Mouse (Mus musculus) midbrain, embryonic 11.5 days (tissue): ENCODE data around the gene Ube2l6. TPM values are rescaled to one million over a fixed set of nuclear protein-coding genes. Genes with fewer than 3 reads are reported as not detected.
A peak's percentile ranks its signal among the peaks of the same experiment; 100 is the strongest.
"Not testable (repeated sequence)": the region's sequence is repeated elsewhere in the genome, so short reads cannot be mapped to it uniquely, and the experiment has no call there.

ENCODE experiments used
- ATAC-seq: fragments of 200-750 bp; cut with Nextera tagmentation; 2 replicates; pipeline ENCODE4 v1.8.0; 2017; ENCODE audit warnings: moderate TSS enrichment, moderate library complexity; ENCODE audit not compliant: low FRiP score
- DNase-seq: peaks from one replicate; pipeline ENCODE4 v3.0.0; 2015; ENCODE audit warnings: low spot score; ENCODE audit errors: missing footprints
- H3K27ac ChIP-seq: fragments of 300-500 bp; sonication (generic); 2 replicates; pipeline ENCODE4 v1.5.1; 2014; ENCODE audit warnings: low read depth, low read length
- H3K27me3 ChIP-seq: fragments of 300-500 bp; sonication (generic); 2 replicates; pipeline ENCODE4 v1.6.1; 2014; ENCODE audit warnings: mild to moderate bottlenecking, low read length, moderate library complexity, mixed read lengths; ENCODE audit not compliant: control insufficient read depth, insufficient read depth
- H3K36me3 ChIP-seq: fragments of 300-500 bp; sonication (generic); 2 replicates; pipeline ENCODE4 v1.6.1; 2014; ENCODE audit warnings: mild to moderate bottlenecking, low read length, moderate library complexity, mixed read lengths; ENCODE audit not compliant: control insufficient read depth, insufficient read depth
- H3K4me1 ChIP-seq: fragments of 300-500 bp; sonication (generic); 2 replicates; pipeline ENCODE4 v1.6.1; 2014; ENCODE audit warnings: low read length; ENCODE audit not compliant: control insufficient read depth, insufficient read depth
- H3K4me2 ChIP-seq: fragments of 300-500 bp; sonication (generic); 2 replicates; pipeline ENCODE4 v1.6.1; 2014; ENCODE audit warnings: mild to moderate bottlenecking, moderate library complexity
- H3K4me3 ChIP-seq: fragments of 300-500 bp; sonication (generic); 2 replicates; pipeline ENCODE4 v1.5.1; 2014; ENCODE audit warnings: low read depth, low read length
- H3K9ac ChIP-seq: fragments of 300-500 bp; sonication (generic); 2 replicates; pipeline ENCODE4 v1.6.1; 2014; ENCODE audit warnings: low read length
- H3K9me3 ChIP-seq: fragments of 300-500 bp; sonication (generic); 2 replicates; pipeline ENCODE4 v1.6.1; 2016; ENCODE audit warnings: low read length; ENCODE audit not compliant: control insufficient read depth
- WGBS: fragments of 180-500 bp; shearing (Covaris S2); extraction: QIAGEN DNeasy Blood & Tissue Kit; methylation state at CpG from one replicate; pipeline ENCODE4 v1.1.7; 2014; 5-methylcytosine and 5-hydroxymethylcytosine counted together
- polyA plus RNA-seq: library from polyadenylated mRNA; unstranded; fragments of >200 nt; fragmentation: Nextera tagmentation; extraction: Ambion mirVana; gene quantifications from 2 replicates; pipeline ENCODE4 v1.2.1, GENCODE M21; 2014

The Ube2l6 gene
- polyA plus RNA-seq, 1 experiment from 2014 or later, result 39.5 TPM

DNA sequence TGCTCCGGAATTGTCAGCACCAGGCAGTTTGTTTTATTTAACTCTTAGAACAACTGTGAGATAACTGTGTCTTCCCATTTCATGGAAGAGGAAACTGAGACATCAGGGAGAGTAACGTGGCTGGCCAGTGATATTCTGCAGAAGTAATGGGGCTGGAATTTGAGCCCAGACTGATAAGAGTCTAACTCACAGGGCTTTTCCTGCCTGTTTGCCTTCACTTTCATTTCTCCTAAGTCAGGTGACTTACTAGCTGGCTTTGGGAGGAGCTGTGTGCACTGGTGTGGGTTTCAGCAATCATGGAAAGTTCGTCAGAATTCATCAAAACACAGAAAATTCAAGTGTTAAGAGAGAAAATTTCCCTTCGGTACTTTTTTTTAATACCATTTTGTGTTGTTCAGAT lies 1.7 kb downstream of the Ube2l6 start:
- Histone ChIP-seq H3K27me3 (no peaks in the 10 kb centered on the region), H3K4me1 (peaks cover 2% of the 10 kb centered on the region; the same call in 1 of the 2 replicates), H3K4me3 (no peak overlapping the region), H3K9me3 (no peaks in the 10 kb centered on the region), H3K27ac (no peak overlapping the region), H3K4me2 (no peak overlapping the region), H3K36me3 (no peaks in the 10 kb centered on the region), H3K9ac (no peak overlapping the region)
- ATAC-seq (no peak), DNase-seq (peak; percentile 17)
- WGBS, result 86% methylated on average over 4 of the region's 4 CpGs

DNA sequence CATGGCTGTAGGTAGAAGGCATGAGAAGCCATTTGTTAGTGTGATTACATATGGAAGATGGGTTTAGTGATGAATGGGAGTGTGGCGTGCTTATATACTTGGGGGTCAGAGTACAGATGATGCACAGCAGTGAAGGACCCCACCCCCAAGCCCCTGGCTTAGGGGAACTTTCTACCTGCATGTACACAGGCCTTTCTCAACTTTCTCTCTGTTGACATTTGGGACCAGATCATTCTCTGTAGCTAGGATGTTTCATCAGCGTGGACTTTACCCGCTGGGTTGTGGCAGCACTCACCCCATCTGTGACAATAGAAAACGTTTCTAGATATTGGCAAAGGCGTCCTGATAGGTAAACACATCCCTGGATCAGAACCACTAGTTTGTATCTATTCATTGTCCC lies 2.6 kb downstream of the Ube2l6 start:
- H3K4me1 ChIP-seq, H3K27me3 ChIP-seq, ATAC-seq, H3K9ac ChIP-seq, H3K9me3 ChIP-seq, H3K4me3 ChIP-seq, H3K4me2 ChIP-seq, H3K27ac ChIP-seq, H3K36me3 ChIP-seq: not testable (repeated sequence)
- WGBS, result 79% methylated on average over 5 of the region's 5 CpGs
- DNase-seq, result peak; percentile 26

DNA sequence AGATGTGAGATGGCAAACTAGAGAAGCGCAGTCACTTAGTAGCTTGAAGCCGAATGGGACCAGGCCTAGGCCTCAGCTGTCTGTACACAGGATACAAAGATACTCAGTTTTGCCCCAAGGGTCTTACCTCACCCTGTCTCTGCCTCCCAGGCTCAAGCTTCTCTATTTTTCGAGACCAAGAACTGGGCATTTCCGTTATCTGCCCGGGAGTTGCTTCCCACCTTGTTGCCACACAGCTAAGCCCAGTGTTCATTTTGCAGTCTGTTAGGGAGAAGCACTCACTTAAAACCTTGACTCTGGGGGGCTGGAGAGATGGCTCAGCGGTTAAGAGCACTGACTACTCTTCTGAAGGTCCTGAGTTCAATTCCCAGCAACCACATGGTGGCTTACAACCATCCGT lies 5.3 kb downstream of the Ube2l6 start:
- DNase-seq (peak; percentile 54), ATAC-seq (no peak)
- Histone ChIP-seq H3K27ac (no peak overlapping the region), H3K9ac (no peak overlapping the region), H3K36me3 (no peaks in the 10 kb centered on the region), H3K9me3 (no peaks in the 10 kb centered on the region), H3K27me3 (no peaks in the 10 kb centered on the region), H3K4me2 (no peak overlapping the region), H3K4me3 (no peak overlapping the region), H3K4me1 (peaks cover 2% of the 10 kb centered on the region; the same call in 1 of the 2 replicates)
- 90% methylated on average over 7 of the region's 7 CpGs for WGBS

DNA sequence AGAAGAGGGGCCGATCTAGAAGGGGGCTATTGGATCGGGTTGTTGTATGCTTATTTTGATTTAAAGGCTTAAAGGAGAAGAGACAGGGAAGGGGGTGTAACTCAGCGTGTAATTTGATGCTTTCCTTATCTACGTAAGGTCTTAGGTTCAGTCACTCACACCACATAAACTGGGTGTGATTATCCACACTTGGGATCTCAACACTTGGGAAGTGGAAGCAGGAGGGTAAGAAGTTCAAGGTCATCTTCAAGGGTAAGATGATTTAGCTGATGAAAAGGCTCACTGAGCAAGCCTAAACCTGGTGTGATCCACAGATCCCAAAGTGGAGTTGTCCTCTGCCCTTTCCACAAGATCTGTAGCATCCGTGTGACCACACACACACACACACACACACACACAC lies 7.9 kb downstream of the Ube2l6 start:
- no peaks in the 10 kb centered on the region for H3K9me3 ChIP-seq
- H3K4me2 ChIP-seq, result no peak overlapping the region
- no peak overlapping the region for H3K9ac ChIP-seq
- H3K27ac ChIP-seq, result no peak overlapping the region
- no peaks in the 10 kb centered on the region for H3K36me3 ChIP-seq
- 75% methylated on average over 5 of the region's 5 CpGs for WGBS
- no peaks in the 10 kb centered on the region for H3K27me3 ChIP-seq
- no peak for ATAC-seq
- DNase-seq, result no peak
- H3K4me3 ChIP-seq, result no peak overlapping the region
- peaks cover 4% of the 10 kb centered on the region; the same call in 1 of the 2 replicates for H3K4me1 ChIP-seq

DNA sequence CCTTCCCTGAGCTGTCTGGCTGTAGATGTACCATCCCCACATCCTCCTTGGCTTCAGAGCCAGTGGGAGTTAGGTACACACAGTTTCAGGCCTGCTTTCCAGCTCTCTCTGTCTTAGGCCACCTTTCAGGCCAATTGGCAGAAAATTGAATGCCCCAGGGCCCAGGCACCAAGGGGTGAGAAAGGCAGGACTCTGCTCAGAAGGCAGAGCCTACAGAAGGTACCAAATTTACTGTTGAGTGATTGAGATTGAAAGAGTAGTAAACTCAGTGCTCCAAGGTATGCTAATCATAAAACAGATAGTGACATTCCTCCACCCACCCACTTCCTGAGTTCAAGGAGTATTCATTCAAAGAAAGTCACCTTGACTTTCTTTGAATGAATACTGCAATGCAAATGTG lies 10.7 kb downstream of the Ube2l6 start:
- Histone ChIP-seq H3K9ac (no peak overlapping the region), H3K27ac (no peak overlapping the region), H3K4me2 (no peak overlapping the region), H3K27me3 (no peaks in the 10 kb centered on the region), H3K4me3 (no peak overlapping the region), H3K4me1 (peaks cover 4% of the 10 kb centered on the region; the same call in 1 of the 2 replicates), H3K9me3 (no peaks in the 10 kb centered on the region), H3K36me3 (no peaks in the 10 kb centered on the region)
- no peak for ATAC-seq
- peak; percentile 23 for DNase-seq

DNA sequence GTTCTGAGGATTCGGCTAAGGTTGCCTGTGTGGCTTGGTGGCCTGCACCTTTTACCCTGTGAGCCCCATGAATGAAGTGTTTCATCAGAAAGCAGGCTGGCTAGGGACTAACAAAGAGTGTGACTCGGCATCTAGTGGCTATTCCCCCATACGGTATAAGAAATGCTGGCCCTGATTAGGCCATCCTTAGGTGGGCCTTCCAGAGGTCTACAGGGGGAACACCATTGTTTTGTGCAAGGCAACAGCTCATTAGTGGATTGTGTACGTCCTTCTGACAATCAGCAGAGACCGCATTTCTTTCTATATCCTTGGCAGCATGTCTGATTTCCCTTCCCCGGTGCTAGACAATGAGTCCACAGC lies 11.9 kb downstream of the Ube2l6 start:
- 77% methylated on average over 6 of the region's 6 CpGs for WGBS
- H3K36me3 ChIP-seq, result no peaks in the 10 kb centered on the region
- peak; percentile 19; the same call in 1 of the 2 replicates for ATAC-seq
- H3K4me1 ChIP-seq, result peaks cover 4% of the 10 kb centered on the region; the same call in 1 of the 2 replicates
- no peak overlapping the region for H3K9ac ChIP-seq
- no peak for DNase-seq
- no peaks in the 10 kb centered on the region for H3K27me3 ChIP-seq
- no peak overlapping the region for H3K27ac ChIP-seq
- no peak overlapping the region for H3K4me2 ChIP-seq
- no peaks in the 10 kb centered on the region for H3K9me3 ChIP-seq
- no peak overlapping the region for H3K4me3 ChIP-seq

DNA sequence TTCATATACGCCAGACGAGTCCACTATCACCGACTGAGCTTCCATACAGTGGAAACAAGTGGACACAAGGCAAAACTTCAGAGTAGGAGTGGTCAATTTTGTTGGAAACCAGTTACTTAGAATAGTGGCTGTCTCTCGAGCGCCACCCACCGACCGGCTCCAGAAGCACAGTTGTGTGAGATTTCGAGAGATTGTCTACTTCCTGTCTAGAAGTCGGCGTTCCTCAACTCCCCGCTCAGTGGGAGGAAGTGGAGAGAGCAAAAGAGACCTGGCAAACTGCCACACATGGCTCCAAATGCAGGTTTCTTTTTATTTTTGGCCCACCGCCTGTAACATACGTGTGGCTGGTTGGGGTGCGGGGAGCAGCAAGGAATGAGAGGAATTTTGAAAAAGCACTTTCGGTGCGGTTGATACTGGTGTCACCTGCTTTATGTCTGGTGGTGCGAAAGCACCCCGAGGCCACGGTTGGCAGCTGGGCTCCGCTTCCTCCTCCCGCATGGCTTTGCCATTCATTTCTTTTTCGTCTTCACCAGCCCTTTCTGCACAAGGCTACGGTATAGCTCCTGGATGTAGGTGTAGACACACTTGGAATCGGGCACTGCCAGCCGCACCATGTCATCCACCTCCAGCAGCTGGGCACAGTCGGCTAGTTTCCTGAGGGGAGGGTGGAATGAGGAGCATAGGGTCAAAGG lies 12.4 kb downstream of the Ube2l6 start:
- peak; percentile 84 for ATAC-seq
- Histone ChIP-seq H3K9me3 (no peaks in the 10 kb centered on the region), H3K27me3 (no peaks in the 10 kb centered on the region), H3K4me1 (peaks cover 4% of the 10 kb centered on the region; the same call in 1 of the 2 replicates), H3K4me2 (peak overlapping the region; percentile 38), H3K4me3 (no peak overlapping the region), H3K36me3 (no peaks in the 10 kb centered on the region), H3K9ac (peak overlapping the region; percentile 30; the same call in 1 of the 2 replicates), H3K27ac (no peak overlapping the region)
- 39% methylated on average over 26 of the region's 26 CpGs for WGBS
- peak; percentile 99 for DNase-seq

DNA sequence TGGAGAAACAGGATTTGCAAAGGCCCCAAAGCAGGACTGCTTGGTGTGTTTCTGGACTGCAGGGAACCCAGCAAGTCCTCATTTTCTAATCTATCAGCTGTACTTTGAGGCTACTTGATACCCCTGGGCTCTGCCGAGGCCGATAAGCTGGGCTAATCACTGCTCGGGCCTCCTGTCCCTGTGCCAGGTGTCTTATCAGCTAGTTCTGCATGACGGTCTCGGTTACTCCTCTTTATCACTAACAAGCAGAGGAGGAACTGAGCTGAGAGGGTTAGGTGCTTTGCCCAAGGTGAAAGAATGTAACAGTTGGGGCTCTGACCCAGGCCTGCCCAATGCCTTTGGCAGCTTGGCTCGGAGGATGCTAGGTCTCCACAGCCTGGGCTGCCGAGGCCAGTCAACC lies 13.3 kb downstream of the Ube2l6 start:
- H3K27ac ChIP-seq, result no peak overlapping the region

DNA sequence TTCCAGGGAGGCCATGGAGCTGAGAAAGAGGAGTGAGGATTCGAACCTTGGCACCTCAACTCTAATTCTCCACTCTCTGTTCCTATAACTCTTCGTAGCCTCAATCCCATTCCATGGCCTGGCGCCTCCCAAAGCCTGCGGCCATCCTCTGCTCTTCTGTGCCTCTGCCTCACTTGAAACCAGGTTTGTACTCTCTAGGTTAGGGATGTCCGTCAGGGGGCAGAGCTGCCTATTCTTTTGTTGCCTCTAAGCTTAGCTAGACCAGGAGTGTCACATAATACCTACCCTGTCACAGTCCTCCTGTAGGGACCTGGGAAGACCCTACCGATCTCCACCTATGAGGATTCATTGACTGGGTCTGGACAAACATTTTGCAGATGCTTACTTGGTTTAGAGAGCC lies 14.0 kb downstream of the Ube2l6 start:
- no peak overlapping the region for H3K27ac ChIP-seq
- WGBS, result 78% methylated on average over 6 of the region's 6 CpGs
- ATAC-seq, result no peak

More for the DNA sequence above, 13.3 kb downstream of the Ube2l6 start:
- Histone ChIP-seq H3K4me1 (peaks cover 4% of the 10 kb centered on the region; the same call in 1 of the 2 replicates), H3K4me2 (no peak overlapping the region), H3K27me3 (no peaks in the 10 kb centered on the region), H3K4me3 (no peak overlapping the region), H3K36me3 (no peaks in the 10 kb centered on the region), H3K9ac (no peak overlapping the region), H3K9me3 (no peaks in the 10 kb centered on the region)
- WGBS, result 93% methylated on average over 7 of the region's 7 CpGs
- DNase-seq (peak; percentile 21), ATAC-seq (no peak)

More for the DNA sequence above, 14.0 kb downstream of the Ube2l6 start:
- Histone ChIP-seq H3K9ac (no peak overlapping the region), H3K4me2 (no peak overlapping the region), H3K4me1 (peaks cover 4% of the 10 kb centered on the region; the same call in 1 of the 2 replicates), H3K36me3 (no peaks in the 10 kb centered on the region), H3K4me3 (no peak overlapping the region), H3K27me3 (no peaks in the 10 kb centered on the region), H3K9me3 (no peaks in the 10 kb centered on the region)
- peak; percentile 51 for DNase-seq
